Mouse (Mus musculus) midbrain, embryonic 11.5 days (tissue): ENCODE results near the gene Dmc1. TPM values are rescaled to one million over a fixed set of nuclear protein-coding genes. Genes with fewer than 3 reads are reported as not detected.

Experiments used
- ATAC-seq: fragments of 200-750 bp; cut with Nextera tagmentation; 2 replicates; pipeline ENCODE4 v1.8.0; 2017; ENCODE audit warnings: moderate TSS enrichment, moderate library complexity; ENCODE audit not compliant: low FRiP score
- DNase-seq: peaks from one replicate; pipeline ENCODE4 v3.0.0; 2015; ENCODE audit warnings: low spot score; ENCODE audit errors: missing footprints
- H3K27ac ChIP-seq: fragments of 300-500 bp; sonication (generic); 2 replicates; pipeline ENCODE4 v1.5.1; 2014; ENCODE audit warnings: low read depth, low read length
- H3K27me3 ChIP-seq: fragments of 300-500 bp; sonication (generic); 2 replicates; pipeline ENCODE4 v1.6.1; 2014; ENCODE audit warnings: mild to moderate bottlenecking, low read length, moderate library complexity, mixed read lengths; ENCODE audit not compliant: control insufficient read depth, insufficient read depth
- H3K36me3 ChIP-seq: fragments of 300-500 bp; sonication (generic); 2 replicates; pipeline ENCODE4 v1.6.1; 2014; ENCODE audit warnings: mild to moderate bottlenecking, low read length, moderate library complexity, mixed read lengths; ENCODE audit not compliant: control insufficient read depth, insufficient read depth
- H3K4me1 ChIP-seq: fragments of 300-500 bp; sonication (generic); 2 replicates; pipeline ENCODE4 v1.6.1; 2014; ENCODE audit warnings: low read length; ENCODE audit not compliant: control insufficient read depth, insufficient read depth
- H3K4me2 ChIP-seq: fragments of 300-500 bp; sonication (generic); 2 replicates; pipeline ENCODE4 v1.6.1; 2014; ENCODE audit warnings: mild to moderate bottlenecking, moderate library complexity
- H3K4me3 ChIP-seq: fragments of 300-500 bp; sonication (generic); 2 replicates; pipeline ENCODE4 v1.5.1; 2014; ENCODE audit warnings: low read depth, low read length
- H3K9ac ChIP-seq: fragments of 300-500 bp; sonication (generic); 2 replicates; pipeline ENCODE4 v1.6.1; 2014; ENCODE audit warnings: low read length
- H3K9me3 ChIP-seq: fragments of 300-500 bp; sonication (generic); 2 replicates; pipeline ENCODE4 v1.6.1; 2016; ENCODE audit warnings: low read length; ENCODE audit not compliant: control insufficient read depth
- WGBS: fragments of 180-500 bp; shearing (Covaris S2); extraction: QIAGEN DNeasy Blood & Tissue Kit; methylation state at CpG from one replicate; pipeline ENCODE4 v1.1.7; 2014; 5-methylcytosine and 5-hydroxymethylcytosine counted together
- polyA plus RNA-seq: library from polyadenylated mRNA; unstranded; fragments of >200 nt; fragmentation: Nextera tagmentation; extraction: Ambion mirVana; gene quantifications from 2 replicates; pipeline ENCODE4 v1.2.1, GENCODE M21; 2014

The Dmc1 gene
- polyA plus RNA-seq, 1 experiment from 2014 or later, result 0.94 TPM

DNA sequence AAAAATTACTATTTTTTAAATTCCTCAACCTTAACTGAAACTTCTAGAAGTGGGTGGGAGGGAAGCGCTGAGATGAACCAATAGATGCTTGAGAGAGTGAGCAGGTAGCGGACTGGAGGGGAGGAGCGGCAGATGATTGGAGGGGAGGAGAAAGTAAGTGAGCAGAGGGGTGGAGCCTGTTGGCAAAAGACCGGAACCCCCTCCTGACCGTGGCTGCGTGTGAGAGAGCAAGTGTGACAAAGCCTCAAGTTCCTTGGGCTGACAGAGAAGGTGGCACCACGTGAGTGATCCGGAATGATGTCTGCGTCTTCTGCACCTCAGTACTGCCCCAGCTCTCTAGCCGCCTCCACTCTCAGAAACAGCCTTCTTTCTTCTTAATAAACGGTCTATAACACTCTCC lies 12.2 kb upstream of the Dmc1 start:
- peaks cover 2% of the 10 kb centered on the region for H3K36me3 ChIP-seq
- ATAC-seq, result no peak
- WGBS, result 80% methylated on average over 11 of the region's 11 CpGs

DNA sequence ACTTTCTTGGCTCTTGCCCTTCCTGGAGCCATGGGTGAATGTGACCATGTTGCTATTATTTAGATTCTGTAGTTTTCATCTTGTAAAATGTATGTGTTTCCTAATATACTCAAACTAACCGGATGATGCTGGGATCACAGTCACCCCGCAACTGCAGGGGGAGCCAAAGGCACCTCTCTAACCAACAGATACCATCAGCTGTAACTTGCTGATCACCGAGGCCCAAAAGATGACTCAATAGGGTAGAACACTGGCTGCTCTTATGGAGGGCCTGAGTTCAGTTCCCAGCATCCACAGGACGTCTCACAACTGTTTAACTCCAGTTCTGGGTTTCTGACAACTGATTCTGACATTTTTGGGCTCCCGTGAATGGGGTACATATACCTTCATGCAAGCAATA lies 11.8 kb upstream of the Dmc1 start:
- no peak overlapping the region for H3K9ac ChIP-seq
- H3K4me2 ChIP-seq, result no peak overlapping the region
- H3K27ac ChIP-seq, result no peak overlapping the region
- no peaks in the 10 kb centered on the region for H3K4me1 ChIP-seq
- H3K9me3 ChIP-seq, result no peaks in the 10 kb centered on the region
- 90% methylated on average over 5 of the region's 5 CpGs for WGBS
- H3K36me3 ChIP-seq, result peaks cover 2% of the 10 kb centered on the region
- H3K4me3 ChIP-seq, result no peak overlapping the region
- no peak for DNase-seq
- H3K27me3 ChIP-seq, result no peaks in the 10 kb centered on the region
- no peak for ATAC-seq

More for the DNA sequence above, 12.2 kb upstream of the Dmc1 start:
- no peaks in the 10 kb centered on the region for H3K4me1 ChIP-seq
- DNase-seq, result no peak
- H3K27ac ChIP-seq, result no peak overlapping the region
- no peak overlapping the region for H3K4me2 ChIP-seq
- no peaks in the 10 kb centered on the region for H3K27me3 ChIP-seq
- H3K9me3 ChIP-seq, result no peaks in the 10 kb centered on the region
- H3K4me3 ChIP-seq, result no peak overlapping the region
- H3K9ac ChIP-seq, result no peak overlapping the region

DNA sequence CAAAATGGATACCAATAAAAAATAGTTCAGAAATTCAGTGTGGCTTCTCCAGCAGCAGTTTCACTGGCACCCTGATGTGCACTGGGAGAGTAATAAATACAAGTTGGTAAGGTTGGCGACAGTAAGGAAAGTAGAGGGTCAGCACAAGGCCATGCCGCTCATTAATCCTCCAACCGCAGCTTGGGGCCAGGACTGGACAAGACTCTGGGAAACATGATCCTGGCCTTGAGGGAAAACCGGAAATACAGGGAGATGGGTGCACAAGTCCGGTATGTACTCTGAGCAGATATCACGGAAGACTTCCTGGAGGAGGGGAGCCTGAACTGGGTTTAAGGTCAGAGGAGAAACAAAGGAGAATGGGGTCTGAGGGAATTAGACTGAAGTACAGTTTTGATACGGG lies 10.6 kb upstream of the Dmc1 start:
- Histone ChIP-seq H3K4me1 (no peaks in the 10 kb centered on the region), H3K4me3 (no peak overlapping the region), H3K36me3 (peaks cover 2% of the 10 kb centered on the region), H3K4me2 (no peak overlapping the region), H3K9me3 (no peaks in the 10 kb centered on the region), H3K27me3 (no peaks in the 10 kb centered on the region), H3K9ac (no peak overlapping the region), H3K27ac (no peak overlapping the region)
- ATAC-seq (no peak), DNase-seq (no peak)
- WGBS, result 88% methylated on average over 7 of the region's 7 CpGs

GRCm38 (mm10) chr15:79609226-79609625 lies 4.3 kb upstream of the Dmc1 start:
- 97% methylated on average over 2 of the region's 2 CpGs for WGBS
- H3K27me3 ChIP-seq, result peaks cover 10% of the 10 kb centered on the region
- no peaks in the 10 kb centered on the region for H3K4me1 ChIP-seq
- no peak overlapping the region for H3K4me2 ChIP-seq
- H3K36me3 ChIP-seq, result peaks cover 2% of the 10 kb centered on the region
- DNase-seq, result no peak
- H3K9ac ChIP-seq, result no peak overlapping the region
- H3K9me3 ChIP-seq, result no peaks in the 10 kb centered on the region
- no peak overlapping the region for H3K27ac ChIP-seq
- no peak for ATAC-seq
- no peak overlapping the region for H3K4me3 ChIP-seq

DNA sequence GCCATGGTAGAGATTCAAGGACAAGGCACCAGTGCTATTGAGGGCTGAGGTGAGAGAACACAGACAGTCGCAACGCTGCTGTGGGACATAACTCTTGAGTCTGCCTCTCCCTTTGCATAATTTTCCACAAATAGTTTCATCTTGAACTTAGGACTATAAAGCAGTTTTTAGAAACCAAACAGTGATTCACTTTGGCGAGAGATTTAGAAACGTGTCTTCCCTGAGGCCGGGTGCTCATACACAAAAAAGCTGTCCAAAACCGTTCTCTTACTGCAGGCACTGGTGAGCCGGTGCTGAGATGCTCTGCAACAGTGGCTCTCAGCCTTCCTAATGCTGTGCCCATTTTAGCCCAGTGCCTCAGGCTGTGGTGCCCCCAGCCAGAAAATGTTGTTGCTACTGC lies 3.3 kb upstream of the Dmc1 start:
- Histone ChIP-seq H3K4me1 (no peaks in the 10 kb centered on the region), H3K9ac (no peak overlapping the region), H3K9me3 (no peaks in the 10 kb centered on the region), H3K27ac (no peak overlapping the region), H3K36me3 (no peaks in the 10 kb centered on the region; the same call in 1 of the 2 replicates), H3K4me2 (no peak overlapping the region), H3K27me3 (peaks cover 10% of the 10 kb centered on the region), H3K4me3 (no peak overlapping the region)
- 81% methylated on average over 7 of the region's 7 CpGs for WGBS
- no peak for DNase-seq
- ATAC-seq, result no peak

DNA sequence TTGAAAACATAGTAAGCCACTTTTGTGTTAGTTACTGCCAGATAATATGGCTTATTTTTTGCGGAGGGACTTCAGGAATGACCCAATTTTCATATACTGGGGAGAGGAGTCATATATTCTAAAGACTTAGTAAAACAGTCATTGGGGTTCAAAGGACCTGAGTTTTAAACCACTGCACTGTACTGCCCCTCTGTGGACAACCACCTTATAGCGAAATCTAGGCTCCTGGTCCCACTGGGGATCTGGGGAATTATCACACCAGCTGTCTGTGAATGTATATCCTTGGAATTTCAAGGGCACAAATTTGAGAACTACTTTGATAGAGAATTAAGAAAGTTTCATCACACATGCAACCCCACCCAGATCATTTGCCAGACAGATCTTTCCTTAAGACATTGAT lies 2.8 kb upstream of the Dmc1 start:
- Histone ChIP-seq H3K4me2 (no peak overlapping the region), H3K9ac (no peak overlapping the region), H3K27me3 (peaks cover 10% of the 10 kb centered on the region), H3K4me1 (no peaks in the 10 kb centered on the region), H3K4me3 (no peak overlapping the region), H3K27ac (no peak overlapping the region), H3K36me3 (no peaks in the 10 kb centered on the region; the same call in 1 of the 2 replicates), H3K9me3 (no peaks in the 10 kb centered on the region)
- ATAC-seq (no peak), DNase-seq (no peak)
- 56% methylated on average over 2 of the region's 2 CpGs for WGBS

DNA sequence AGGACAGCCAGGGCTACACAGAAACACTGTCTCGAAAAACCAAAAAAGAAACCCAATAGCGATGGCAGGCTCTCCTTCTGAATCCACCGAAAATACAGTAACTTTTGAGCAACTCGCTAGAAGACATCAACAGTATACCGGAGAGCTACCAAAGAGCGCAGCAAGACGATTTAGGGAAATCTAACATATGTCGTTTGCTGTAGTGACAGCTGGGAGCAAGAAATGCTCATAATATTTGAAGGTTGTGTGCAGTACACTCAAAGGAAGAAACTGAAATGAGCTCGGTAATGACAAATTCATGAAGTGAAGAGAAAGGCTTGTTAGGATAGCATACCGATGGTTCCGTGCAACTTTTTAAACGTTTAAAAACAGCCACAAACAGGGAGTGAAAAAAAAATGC lies 1.3 kb upstream of the Dmc1 start:
- Histone ChIP-seq H3K9ac (no peak overlapping the region), H3K9me3 (no peaks in the 10 kb centered on the region), H3K36me3 (no peaks in the 10 kb centered on the region), H3K4me1 (no peaks in the 10 kb centered on the region), H3K4me3 (no peak overlapping the region), H3K27me3 (peaks cover 10% of the 10 kb centered on the region), H3K4me2 (no peak overlapping the region), H3K27ac (no peak overlapping the region)
- DNase-seq, result no peak
- 92% methylated on average over 12 of the region's 12 CpGs for WGBS
- no peak for ATAC-seq

GRCm38 (mm10) chr15:79600176-79600575 lies 4.7 kb downstream of the Dmc1 start:
- H3K9ac ChIP-seq, result no peak overlapping the region
- 82% methylated on average over 2 of the region's 2 CpGs for WGBS
- H3K4me1 ChIP-seq, result no peaks in the 10 kb centered on the region
- H3K36me3 ChIP-seq, result no peaks in the 10 kb centered on the region
- no peak for DNase-seq
- H3K27ac ChIP-seq, result no peak overlapping the region
- no peak overlapping the region for H3K4me2 ChIP-seq
- no peak for ATAC-seq
- H3K4me3 ChIP-seq, result no peak overlapping the region
- H3K27me3 ChIP-seq, result peaks cover 7% of the 10 kb centered on the region
- H3K9me3 ChIP-seq, result no peaks in the 10 kb centered on the region

GRCm38 (mm10) chr15:79598715-79599114 lies 6.2 kb downstream of the Dmc1 start:
- WGBS, result 79% methylated on average over 1 of the region's 1 CpGs
- no peak overlapping the region for H3K9ac ChIP-seq
- H3K4me2 ChIP-seq, result no peak overlapping the region
- no peaks in the 10 kb centered on the region for H3K36me3 ChIP-seq
- H3K27ac ChIP-seq, result no peak overlapping the region
- DNase-seq, result no peak
- H3K9me3 ChIP-seq, result no peaks in the 10 kb centered on the region
- no peaks in the 10 kb centered on the region for H3K27me3 ChIP-seq
- H3K4me3 ChIP-seq, result no peak overlapping the region
- no peaks in the 10 kb centered on the region for H3K4me1 ChIP-seq
- ATAC-seq, result no peak

- 44% methylated on average over 1 of the region's 1 CpGs for WGBS
- DNase-seq, result no peak
- H3K27ac ChIP-seq, result no peak overlapping the region
- no peaks in the 10 kb centered on the region for H3K9me3 ChIP-seq
- no peaks in the 10 kb centered on the region for H3K4me1 ChIP-seq
- no peaks in the 10 kb centered on the region for H3K36me3 ChIP-seq
- no peak overlapping the region for H3K4me3 ChIP-seq
- no peaks in the 10 kb centered on the region for H3K27me3 ChIP-seq
- no peak overlapping the region for H3K9ac ChIP-seq
- no peak for ATAC-seq
- H3K4me2 ChIP-seq, result no peak overlapping the region
Observed at GRCm38 (mm10) chr15:79581581-79581980, 23.3 kb downstream of the Dmc1 start.
